Mouse (Mus musculus) olfactory bulb, adult 2 months (tissue): Measurements from ENCODE around the gene Phlda1.

ENCODE experiments used
- CTCF ChIP-seq: fragments of 200-500 bp; IDR thresholded peaks from 2 replicates; pipeline ENCODE4 v1.5.1; 2012; ENCODE audit warnings: low read depth, mild to moderate bottlenecking, low read length, moderate library complexity; ENCODE audit not compliant: insufficient read depth
- POLR2A ChIP-seq: fragments of 200-500 bp; IDR thresholded peaks from 2 replicates; pipeline ENCODE4 v1.6.1; 2012; ENCODE audit warnings: mild to moderate bottlenecking, low read depth, low read length, moderate library complexity; ENCODE audit not compliant: insufficient read depth

DNA sequence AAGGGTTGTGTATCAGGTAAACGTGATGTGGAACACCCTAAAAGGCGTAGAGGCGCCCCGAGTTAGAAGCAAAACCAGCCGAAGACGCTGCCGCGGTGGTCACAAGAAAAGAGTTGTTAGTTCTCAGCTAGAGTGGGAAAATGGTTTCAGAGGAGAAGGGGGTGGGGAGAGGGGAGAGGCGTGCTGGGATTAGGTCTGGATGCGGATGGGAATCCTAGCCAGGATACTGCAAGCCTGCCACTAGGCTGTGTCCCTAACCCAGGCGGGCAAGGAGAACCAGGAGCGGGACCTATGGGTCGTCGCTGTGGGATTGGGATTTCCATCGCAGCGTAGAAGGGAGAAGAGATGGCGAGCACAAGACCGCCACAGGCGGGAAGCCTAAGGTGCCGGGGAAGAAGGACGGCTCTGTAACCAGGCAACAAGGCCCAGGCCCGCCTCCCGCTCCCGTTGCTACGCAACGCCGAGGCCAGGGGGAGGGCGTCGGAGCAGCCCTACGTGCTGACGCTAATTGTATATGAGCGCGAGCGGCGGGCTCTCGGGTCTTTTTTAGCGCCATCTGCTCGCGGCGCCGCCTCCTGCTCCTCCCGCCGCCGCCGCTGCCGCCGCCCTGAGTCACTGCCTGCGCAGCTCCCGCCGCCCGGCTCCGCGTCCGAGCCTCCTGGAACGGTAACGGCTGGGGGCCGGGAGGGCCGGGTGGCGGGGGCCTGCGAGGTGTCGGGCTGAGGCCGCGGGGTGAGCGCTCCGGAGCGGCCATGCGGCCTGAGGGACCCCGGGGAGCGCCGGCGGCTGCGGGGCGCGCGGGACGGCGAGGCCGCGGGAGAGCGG lies 33.2 kb upstream of the Phlda1 start, which contains the start of gene Nap1l1:
- TF ChIP-seq CTCF: no peak
- peak; percentile 78; the same call in 1 of the 2 replicates for TF ChIP-seq POLR2A
